Mouse (Mus musculus): ENCODE measurements at regions not wholly inside any gene's neighbourhood (a gene's known extent, or its start where the extent isn't known, plus 50 kb on each side); places are given as distances from the start of the nearest gene placed in this dataset.
A peak's percentile ranks its signal among the peaks of the same experiment; 100 is the strongest.

- no peak overlapping the region for H3K9ac ChIP-seq (ENCODE audit: low read depth, low read length)
- WGBS, result 22% methylated on average over 4 of the region's 4 CpGs
- no peaks in the 10 kb centered on the region for H3K9me3 ChIP-seq (ENCODE audit: control insufficient read depth, low read length)
- H3K27ac ChIP-seq (ENCODE audit: low read depth, low read length), result no peak overlapping the region
- 0 out of 2 replicates have a peak, but pooled peaks cover 2% of the 10 kb centered on the region for H3K27me3 ChIP-seq (ENCODE audit: control insufficient read depth, insufficient read depth, low read length)
- no peaks in the 10 kb centered on the region for H3K36me3 ChIP-seq (ENCODE audit: control insufficient read depth, insufficient read depth, low read length)
- H3K4me3 ChIP-seq (ENCODE audit: low read depth, low read length), result no peak overlapping the region
- H3K4me1 ChIP-seq (replicated peaks; ENCODE audit: control insufficient read depth, insufficient read depth, low read length), result no peaks in the 10 kb centered on the region
- no peak overlapping the region for H3K4me2 ChIP-seq (replicated peaks; ENCODE audit: low read depth, low read length)
- DNase-seq (ENCODE audit: low spot score) (peak; percentile 28), ATAC-seq (ENCODE audit: low FRiP score) (no peak)
Observed at GRCm38 (mm10) chr5:139651041-139651440, 85.1 kb downstream of the Micall2 start.

All from hindbrain, embryonic 11.5 days (tissue).